Mouse (Mus musculus) kidney, adult 2 months (tissue): Measurements from ENCODE around the gene Isoc2a. TPM values are rescaled to one million over a fixed set of nuclear protein-coding genes. Genes with fewer than 3 reads are reported as not detected.

ENCODE experiments used
- DNase-seq: peaks from one replicate; pipeline ENCODE4 v3.0.0; 2021
- H3K27ac ChIP-seq: fragments of 200-500 bp; 2 replicates; pipeline ENCODE4 v1.5.1; 2012; ENCODE audit warnings: low read depth, low read length, control low read depth, inconsistent platforms; ENCODE audit not compliant: insufficient read depth
- H3K27me3 ChIP-seq: fragments of 200-500 bp; replicated peaks from 2 replicates; pipeline ENCODE4 v1.6.1; 2012; ENCODE audit warnings: mild to moderate bottlenecking, moderate library complexity, low read length, inconsistent platforms; ENCODE audit not compliant: control insufficient read depth, insufficient read depth
- H3K36me3 ChIP-seq: fragments of 200-500 bp; 2 replicates; pipeline ENCODE4 v1.6.1; 2012; ENCODE audit warnings: mild to moderate bottlenecking, moderate library complexity, low read length, inconsistent platforms; ENCODE audit not compliant: control insufficient read depth, insufficient read depth
- H3K4me1 ChIP-seq: fragments of 200-500 bp; 2 replicates; pipeline ENCODE4 v1.6.1; 2011; ENCODE audit warnings: low read length; ENCODE audit not compliant: control insufficient read depth, insufficient read depth
- H3K4me3 ChIP-seq: fragments of 200-500 bp; 2 replicates; pipeline ENCODE4 v1.5.1; 2011; ENCODE audit warnings: mild to moderate bottlenecking, low read depth, low read length, control low read depth; ENCODE audit not compliant: insufficient read depth
- CTCF ChIP-seq: fragments of 200-500 bp; conservative IDR thresholded peaks from 2 replicates; pipeline ENCODE4 v1.5.1; 2011; ENCODE audit warnings: low read depth, mild to moderate bottlenecking, control low read depth, low read length, moderate library complexity, mixed read lengths; ENCODE audit not compliant: insufficient read depth, insufficient read length
- POLR2A ChIP-seq: fragments of 200-500 bp; IDR thresholded peaks from one replicate; pipeline ENCODE4 v1.6.1; 2011; ENCODE audit warnings: low read depth, low read length, control low read depth
- WGBS: fragments of 180-500 bp; shearing (Covaris S2); methylation state at CpG from one replicate; pipeline ENCODE4 v1.1.7; 2018; 5-methylcytosine and 5-hydroxymethylcytosine counted together
- polyA plus RNA-seq: library from polyadenylated mRNA; depleted of rRNA; stranded (reverse); fragments of >200 nt; gene quantifications from 2 replicates; pipeline ENCODE4 v1.2.3, GENCODE M21; 2012

Gene Isoc2a
- polyA plus RNA-seq, 1 experiment, result 182 TPM

DNA sequence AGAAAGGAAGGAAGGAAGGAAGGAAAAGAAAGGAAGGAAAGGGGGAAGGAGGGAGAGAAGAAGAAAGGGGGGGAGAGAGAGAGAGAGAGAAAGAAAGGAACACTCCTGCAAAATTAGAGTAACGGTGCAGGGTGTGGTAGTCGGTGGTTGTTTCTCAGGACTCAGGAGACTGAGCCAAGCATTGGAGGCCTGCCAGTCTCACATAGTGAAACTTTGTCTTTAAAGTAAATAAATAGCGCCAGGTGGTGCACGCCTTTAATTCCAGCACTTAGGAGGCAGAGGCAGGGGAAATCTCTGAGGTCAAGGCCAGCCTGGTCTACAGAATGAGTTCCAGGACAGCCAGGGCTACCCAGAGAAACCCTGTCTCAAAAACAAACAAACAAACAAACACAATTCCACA lies 9.7 kb downstream of the Isoc2a start:
- WGBS, result 13% methylated on average over 4 of the region's 4 CpGs
- no peaks in the 10 kb centered on the region; the same call in 1 of the 2 replicates for H3K36me3 ChIP-seq
- TF ChIP-seq POLR2A, result no peak
- TF ChIP-seq CTCF, result no peak
- no peaks in the 10 kb centered on the region for H3K4me1 ChIP-seq
- H3K27me3 ChIP-seq, result no peaks in the 10 kb centered on the region
- H3K4me3 ChIP-seq, result no peak overlapping the region
- no peak overlapping the region for H3K27ac ChIP-seq
- DNase-seq, result peak; percentile 48

DNA sequence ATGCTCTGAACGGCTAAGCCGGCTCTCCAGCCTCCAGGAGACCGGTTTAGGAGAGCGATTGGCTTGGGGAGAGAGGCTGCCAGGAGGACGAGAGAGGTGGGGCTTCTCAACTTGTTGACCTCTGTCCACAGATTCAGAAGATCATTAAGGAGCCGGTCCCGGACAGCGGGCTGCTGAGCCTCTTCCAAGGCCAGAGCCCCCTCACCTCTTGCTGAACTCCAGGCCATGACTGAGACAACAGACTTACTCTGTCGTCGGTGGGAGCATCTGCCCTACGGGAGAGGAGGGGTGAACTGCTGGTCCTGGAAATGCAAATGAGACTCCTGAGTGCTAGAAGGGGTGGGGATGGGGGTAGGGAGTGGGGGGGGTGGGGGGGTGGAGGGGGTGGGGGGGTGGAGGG lies 18.2 kb downstream of the Isoc2a start:
- 48% methylated on average over 11 of the region's 11 CpGs for WGBS
- Histone ChIP-seq H3K27ac (no peak overlapping the region), H3K27me3 (no peaks in the 10 kb centered on the region), H3K36me3 (no peaks in the 10 kb centered on the region; the same call in 1 of the 2 replicates), H3K4me3 (no peak overlapping the region), H3K4me1 (0 out of 2 replicates have a peak, but pooled peaks cover 2% of the 10 kb centered on the region)
- no peak for DNase-seq
- TF ChIP-seq POLR2A (no peak), CTCF (no peak)

DNA sequence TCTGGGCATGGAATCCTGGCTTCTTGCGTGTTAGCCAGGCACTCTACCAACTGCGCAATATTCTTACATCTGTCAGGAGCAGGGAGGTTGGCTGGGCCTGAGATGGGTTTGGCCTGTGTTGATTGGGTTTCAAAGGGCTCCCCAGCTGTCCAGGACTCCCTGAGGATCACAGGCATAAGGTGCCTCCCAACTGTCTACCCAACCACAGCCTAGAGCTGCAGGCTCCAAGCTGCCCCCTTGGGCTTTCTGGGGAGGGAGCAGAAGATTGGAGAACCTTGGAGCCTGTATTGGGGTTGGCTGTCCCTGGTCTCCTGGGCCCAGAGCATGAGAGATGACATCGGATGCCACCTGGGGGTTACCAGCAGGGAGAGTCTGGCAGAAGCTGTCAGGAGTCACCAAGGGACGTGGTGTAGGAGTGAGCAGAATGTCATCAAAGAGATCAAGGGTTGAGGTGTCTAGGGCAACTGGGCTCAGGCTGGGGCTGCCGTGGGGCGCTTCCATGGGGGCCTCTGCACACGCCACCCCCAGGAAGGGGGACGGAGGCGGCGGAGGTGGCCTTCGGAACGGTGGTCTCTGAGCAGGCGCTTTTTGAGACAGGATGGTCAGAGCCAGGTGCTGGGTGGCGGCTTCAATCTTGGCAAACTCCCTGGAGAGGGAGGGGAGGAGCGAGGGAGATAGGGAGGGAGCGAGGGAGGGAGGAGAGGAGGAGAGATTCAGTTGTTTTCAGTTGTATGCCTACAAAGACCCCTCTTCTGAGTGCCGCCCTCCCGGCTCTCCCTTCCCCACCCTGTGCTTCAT lies 22.1 kb downstream of the Isoc2a start:
- no peak for TF ChIP-seq POLR2A
- TF ChIP-seq CTCF, result no peak
- DNase-seq, result no peak
- Histone ChIP-seq H3K4me3 (peak overlapping the region; percentile 33), H3K4me1 (0 out of 2 replicates have a peak, but pooled peaks cover 5% of the 10 kb centered on the region), H3K27ac (no peak overlapping the region), H3K36me3 (no peaks in the 10 kb centered on the region; the same call in 1 of the 2 replicates), H3K27me3 (no peaks in the 10 kb centered on the region)
- WGBS, result 23% methylated on average over 18 of the region's 18 CpGs

DNA sequence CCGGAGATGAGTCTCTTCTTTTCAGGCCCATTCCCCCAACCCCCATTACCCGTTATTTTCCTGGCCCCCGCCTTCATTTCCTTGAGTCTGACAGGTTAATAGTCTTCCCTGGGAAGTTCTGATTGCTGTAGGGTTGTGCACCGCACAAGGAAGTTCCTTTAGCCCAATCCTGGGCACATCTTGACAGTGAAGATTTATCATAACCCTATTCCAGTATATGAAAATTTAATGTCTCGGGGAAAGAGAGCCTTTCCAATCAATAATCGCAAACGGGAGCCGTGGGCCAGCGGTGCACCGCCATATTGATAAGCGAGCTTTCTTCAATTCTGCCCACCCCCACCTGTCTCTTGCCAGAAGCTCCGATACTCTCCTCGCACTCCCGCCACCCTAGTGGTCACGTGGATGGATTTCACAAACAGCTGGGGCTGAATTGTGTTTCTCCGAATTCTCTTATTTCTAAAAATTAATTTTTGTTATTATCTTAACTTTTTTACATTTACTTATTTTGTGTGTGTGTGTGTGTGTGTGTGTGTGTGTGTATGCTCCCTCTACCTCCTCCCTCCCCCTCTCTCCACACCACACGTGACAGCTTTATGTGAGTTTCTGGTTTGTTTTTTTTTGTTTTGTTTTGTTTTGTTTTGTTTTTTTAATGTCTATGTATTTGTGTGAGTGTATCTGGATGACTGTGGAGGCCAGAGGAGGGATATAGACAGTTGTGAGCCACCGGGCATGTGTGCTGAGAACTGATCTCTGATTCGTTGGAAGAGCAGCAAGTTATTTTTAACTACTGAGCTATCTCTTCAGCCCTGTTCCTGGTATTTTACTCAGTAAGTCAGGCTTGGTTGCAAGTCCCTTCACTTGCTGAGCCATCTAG lies 22.9 kb downstream of the Isoc2a start:
- TF ChIP-seq POLR2A, result no peak
- TF ChIP-seq CTCF, result no peak

DNA sequence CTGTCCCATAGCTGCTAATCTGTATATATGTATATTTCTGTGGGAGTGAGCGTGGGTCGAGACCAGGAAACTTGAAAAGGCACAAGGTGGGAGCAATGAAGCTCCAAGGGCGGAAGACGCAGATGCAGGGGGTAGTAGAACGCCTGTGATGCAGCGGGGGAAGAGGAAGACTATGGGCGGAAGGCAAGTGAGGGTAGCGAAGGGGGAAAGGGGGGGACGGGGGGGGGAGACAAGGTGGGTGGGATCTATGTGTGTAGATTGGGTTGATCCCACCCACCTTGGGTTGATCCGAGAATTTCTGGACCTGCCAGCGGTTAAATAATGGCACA lies 23.5 kb downstream of the Isoc2a start:
- Histone ChIP-seq H3K4me1 (0 out of 2 replicates have a peak, but pooled peaks cover 5% of the 10 kb centered on the region), H3K27ac (no peak overlapping the region), H3K27me3 (no peaks in the 10 kb centered on the region), H3K4me3 (no peak overlapping the region; the same call in 1 of the 2 replicates), H3K36me3 (no peaks in the 10 kb centered on the region; the same call in 1 of the 2 replicates)
- no peak for TF ChIP-seq POLR2A
- TF ChIP-seq CTCF, result no peak
- DNase-seq, result no peak
- WGBS, result 38% methylated on average over 11 of the region's 11 CpGs

More for the DNA sequence above, 22.9 kb downstream of the Isoc2a start:
- DNase-seq, result no peak
- Histone ChIP-seq H3K27me3 (no peaks in the 10 kb centered on the region), H3K36me3 (no peaks in the 10 kb centered on the region; the same call in 1 of the 2 replicates), H3K4me3 (peak overlapping the region; percentile 33), H3K27ac (no peak overlapping the region), H3K4me1 (0 out of 2 replicates have a peak, but pooled peaks cover 5% of the 10 kb centered on the region)
- WGBS, result 6% methylated on average over 19 of the region's 19 CpGs

DNA sequence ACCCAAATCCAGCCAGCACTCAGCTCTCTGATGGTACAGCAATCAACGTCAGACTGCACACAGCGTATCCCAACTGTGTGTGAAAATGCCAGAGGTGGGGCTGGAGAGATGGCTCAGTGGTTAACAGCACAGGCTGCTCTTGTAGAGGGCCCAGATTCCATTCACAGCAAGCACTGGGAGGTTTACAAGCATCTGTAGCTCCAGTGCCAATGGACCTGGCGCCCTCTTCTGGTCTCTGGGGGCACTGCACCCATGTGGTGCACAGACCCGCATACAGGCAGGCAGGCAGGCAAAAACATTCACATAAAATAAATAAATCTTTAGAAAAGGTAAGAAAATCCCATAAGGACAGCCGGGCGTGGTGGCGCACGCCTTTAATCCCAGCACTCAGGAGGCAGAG lies 24.2 kb downstream of the Isoc2a start:
- no peak for DNase-seq
- no peak overlapping the region for H3K27ac ChIP-seq
- H3K36me3 ChIP-seq, result no peaks in the 10 kb centered on the region; the same call in 1 of the 2 replicates
- no peak overlapping the region for H3K4me3 ChIP-seq
- TF ChIP-seq CTCF, result peak; percentile 51
- TF ChIP-seq POLR2A, result no peak
- H3K4me1 ChIP-seq, result 0 out of 2 replicates have a peak, but pooled peaks cover 5% of the 10 kb centered on the region
- WGBS, result 59% methylated on average over 8 of the region's 8 CpGs
- no peaks in the 10 kb centered on the region for H3K27me3 ChIP-seq

DNA sequence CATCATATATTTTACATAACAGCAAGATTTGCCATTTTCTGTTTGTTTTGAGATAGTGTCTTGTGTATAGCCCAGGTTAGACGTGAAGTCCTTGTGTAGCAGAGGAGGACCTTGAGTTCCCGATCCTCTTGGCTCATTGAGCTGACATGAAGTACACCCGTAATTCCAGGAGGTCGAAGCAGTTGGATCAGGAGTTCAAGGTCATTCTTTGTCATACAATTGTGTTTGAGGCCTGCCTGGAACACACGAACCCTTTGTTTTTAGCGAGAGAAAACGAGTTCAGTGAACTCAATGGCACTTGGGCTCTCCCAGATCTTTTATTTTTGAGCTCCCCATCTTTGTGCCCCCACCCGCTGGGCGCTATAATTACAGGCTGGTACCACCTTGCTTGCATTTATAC lies 25.5 kb downstream of the Isoc2a start:
- TF ChIP-seq POLR2A, result no peak
- no peak for TF ChIP-seq CTCF
- H3K27ac ChIP-seq, result no peak overlapping the region

More for the DNA sequence above, 25.5 kb downstream of the Isoc2a start:
- no peaks in the 10 kb centered on the region for H3K36me3 ChIP-seq
- H3K27me3 ChIP-seq, result no peaks in the 10 kb centered on the region
- no peak overlapping the region for H3K4me3 ChIP-seq
- H3K4me1 ChIP-seq, result 0 out of 2 replicates have a peak, but pooled peaks cover 5% of the 10 kb centered on the region
- WGBS, result 78% methylated on average over 9 of the region's 9 CpGs
- DNase-seq, result no peak
